Mouse (Mus musculus) liver, adult 2 months (tissue): ENCODE results near the gene Ppif. TPM values are rescaled to one million over a fixed set of nuclear protein-coding genes. Genes with fewer than 3 reads are reported as not detected.

ENCODE experiments used
- DNase-seq: peaks from one replicate; pipeline ENCODE4 v3.0.0-alpha.2; 2011; ENCODE audit warnings: low read depth, low spot score; ENCODE audit errors: extremely low read depth
- H3K27ac ChIP-seq: fragments of 200-500 bp; replicated peaks from 2 replicates; pipeline ENCODE4 v1.5.1; 2012; ENCODE audit warnings: low read depth, mild to moderate bottlenecking, control low read depth, inconsistent platforms, low read length; ENCODE audit not compliant: insufficient read depth
- H3K27me3 ChIP-seq: fragments of 200-500 bp; 2 replicates; pipeline ENCODE4 v1.6.1; 2012; ENCODE audit warnings: mild to moderate bottlenecking, moderate library complexity, low read length, inconsistent platforms; ENCODE audit not compliant: control insufficient read depth, insufficient read depth
- H3K36me3 ChIP-seq: fragments of 200-500 bp; 2 replicates; pipeline ENCODE4 v1.6.1; 2012; ENCODE audit warnings: low read length, inconsistent platforms; ENCODE audit not compliant: control insufficient read depth, insufficient read depth
- H3K4me1 ChIP-seq: fragments of 200-500 bp; 2 replicates; pipeline ENCODE4 v1.6.1; 2011; ENCODE audit warnings: low read length; ENCODE audit not compliant: control insufficient read depth, insufficient read depth
- H3K4me3 ChIP-seq: fragments of 200-500 bp; 2 replicates; pipeline ENCODE4 v1.5.1; 2011; ENCODE audit warnings: low read depth, mild to moderate bottlenecking, control low read depth, low read length, moderate library complexity; ENCODE audit not compliant: insufficient read depth
- H3K79me2 ChIP-seq: fragments of 200-500 bp; 2 replicates; pipeline ENCODE4 v1.6.1; 2012; ENCODE audit warnings: inconsistent platforms, mild to moderate bottlenecking, low read length, moderate library complexity; ENCODE audit not compliant: control insufficient read depth, insufficient read depth
- H3K9ac ChIP-seq: fragments of 200-500 bp; 2 replicates; pipeline ENCODE4 v1.6.1; 2012; ENCODE audit warnings: low read depth, mild to moderate bottlenecking, control low read depth, inconsistent platforms, low read length
- CTCF ChIP-seq: fragments of 200-500 bp; IDR thresholded peaks from 2 replicates; pipeline ENCODE4 v1.5.1; 2011; ENCODE audit warnings: low read depth, low read length, control low read depth
- POLR2A ChIP-seq: fragments of 200-500 bp; IDR thresholded peaks from 2 replicates; pipeline ENCODE4 v1.6.1; 2011; ENCODE audit warnings: low read length, control low read depth; ENCODE audit not compliant: insufficient read depth; ENCODE audit errors: extremely low read depth
- WGBS: fragments of 180-500 bp; shearing (Covaris S2); methylation state at CpG from one replicate; pipeline ENCODE4 v1.1.7; 2018; 5-methylcytosine and 5-hydroxymethylcytosine counted together
- polyA plus RNA-seq: library from polyadenylated mRNA; depleted of rRNA; stranded (reverse); fragments of >200 nt; gene quantifications from 2 replicates; pipeline ENCODE4 v1.2.3, GENCODE M21; 2012
- total RNA-seq: library from RNA; depleted of rRNA; stranded (reverse); fragments of >200 nt; gene quantifications from 2 replicates; pipeline ENCODE4 v1.2.3, GENCODE M21; 2014

The Ppif gene
- total and polyA plus RNA-seq, 2 experiments, result 19.4 to 80.6 TPM

- Histone ChIP-seq H3K36me3 (peaks cover 3% of the 10 kb centered on the region; the same call in 1 of the 2 replicates), H3K27ac (no peak overlapping the region), H3K9ac (no peak overlapping the region), H3K79me2 (no peaks in the 10 kb centered on the region), H3K27me3 (no peaks in the 10 kb centered on the region), H3K4me3 (no peak overlapping the region), H3K4me1 (no peaks in the 10 kb centered on the region)
- TF ChIP-seq POLR2A (no peak), CTCF (peak; percentile 45)
- no peak for DNase-seq
These were observed 8.0 kb downstream of the Ppif start for GRCm38 (mm10) chr14:25701986-25702385.

- H3K27me3 ChIP-seq, result no peaks in the 10 kb centered on the region
- TF ChIP-seq POLR2A (no peak), CTCF (peak; percentile 58; the same call in 1 of the 2 replicates)
- DNase-seq, result peak; percentile 59
- WGBS, result 45% methylated on average over 5 of the region's 5 CpGs
- H3K4me3 ChIP-seq, result no peak overlapping the region
- peak overlapping the region; percentile 7; the same call in 1 of the 2 replicates for H3K27ac ChIP-seq
- H3K79me2 ChIP-seq, result no peaks in the 10 kb centered on the region
- peaks cover 18% of the 10 kb centered on the region for H3K4me1 ChIP-seq
- H3K9ac ChIP-seq, result no peak overlapping the region
- no peaks in the 10 kb centered on the region for H3K36me3 ChIP-seq
These were observed 13.8 kb downstream of the Ppif start for GRCm38 (mm10) chr14:25707691-25708181.

- Histone ChIP-seq H3K4me3 (no peak overlapping the region), H3K36me3 (no peaks in the 10 kb centered on the region), H3K9ac (no peak overlapping the region), H3K27ac (no peak overlapping the region; the same call in 1 of the 2 replicates), H3K79me2 (no peaks in the 10 kb centered on the region), H3K4me1 (peaks cover 18% of the 10 kb centered on the region), H3K27me3 (no peaks in the 10 kb centered on the region)
- WGBS, result 34% methylated on average over 4 of the region's 4 CpGs
- peak; percentile 51 for DNase-seq
- TF ChIP-seq POLR2A (no peak), CTCF (no peak)
These were observed 14.5 kb downstream of the Ppif start for GRCm38 (mm10) chr14:25708451-25708850.

GRCm38 (mm10) chr14:25708917-25709316 is 15.0 kb downstream of the Ppif start:
- no peak overlapping the region; the same call in 1 of the 2 replicates for H3K27ac ChIP-seq
- 95% methylated on average over 2 of the region's 2 CpGs for WGBS

GRCm38 (mm10) chr14:25710073-25710472 is 16.1 kb downstream of the Ppif start:
- H3K4me1 ChIP-seq, result peaks cover 18% of the 10 kb centered on the region
- no peak overlapping the region for H3K9ac ChIP-seq
- peak overlapping the region; percentile 2; the same call in 1 of the 2 replicates for H3K27ac ChIP-seq

More at GRCm38 (mm10) chr14:25708917-25709316, 15.0 kb downstream of the Ppif start:
- Histone ChIP-seq H3K36me3 (no peaks in the 10 kb centered on the region; the same call in 1 of the 2 replicates), H3K4me3 (no peak overlapping the region), H3K9ac (no peak overlapping the region), H3K79me2 (no peaks in the 10 kb centered on the region), H3K27me3 (no peaks in the 10 kb centered on the region), H3K4me1 (peaks cover 18% of the 10 kb centered on the region)
- TF ChIP-seq POLR2A (no peak), CTCF (no peak)
- DNase-seq, result no peak

GRCm38 (mm10) chr14:25710681-25711080 is 16.7 kb downstream of the Ppif start:
- DNase-seq, result no peak
- Histone ChIP-seq H3K4me3 (no peak overlapping the region), H3K27ac (no peak overlapping the region), H3K9ac (no peak overlapping the region), H3K4me1 (peaks cover 20% of the 10 kb centered on the region), H3K27me3 (no peaks in the 10 kb centered on the region), H3K79me2 (no peaks in the 10 kb centered on the region), H3K36me3 (peaks cover 5% of the 10 kb centered on the region; the same call in 1 of the 2 replicates)
- WGBS, result 50% methylated on average over 4 of the region's 4 CpGs
- no peak for TF ChIP-seq POLR2A
- TF ChIP-seq CTCF, result no peak

More at GRCm38 (mm10) chr14:25710073-25710472, 16.1 kb downstream of the Ppif start:
- no peak overlapping the region for H3K4me3 ChIP-seq
- peak; percentile 43 for DNase-seq
- no peak for TF ChIP-seq POLR2A
- TF ChIP-seq CTCF, result no peak
- H3K27me3 ChIP-seq, result no peaks in the 10 kb centered on the region
- no peaks in the 10 kb centered on the region for H3K79me2 ChIP-seq
- H3K36me3 ChIP-seq, result peaks cover 2% of the 10 kb centered on the region; the same call in 1 of the 2 replicates
- WGBS, result 23% methylated on average over 4 of the region's 4 CpGs
